Mouse (Mus musculus) mouse embryonic stem cell (cell line): Measurements from ENCODE around the gene Tfap2e.

Experiments used
- in situ Hi-C, 2 experiments: fragments of 300-500 bp; cut with MboI; formaldehyde crosslinking; loops; 1 replicate in 1 of 2; 3 replicates in 1 of 2; pipeline ENCODE4 v1.14.3; 2019 to 2020; ENCODE audit warnings: low sequenced_read_pairs in 2 of 2, low pct_unique_long_range_greater_than_20kb in 1 of 2, mixed read lengths in 1 of 2; ENCODE audit not compliant: unreplicated experiment in 1 of 2

Tfap2e gene

DNA sequence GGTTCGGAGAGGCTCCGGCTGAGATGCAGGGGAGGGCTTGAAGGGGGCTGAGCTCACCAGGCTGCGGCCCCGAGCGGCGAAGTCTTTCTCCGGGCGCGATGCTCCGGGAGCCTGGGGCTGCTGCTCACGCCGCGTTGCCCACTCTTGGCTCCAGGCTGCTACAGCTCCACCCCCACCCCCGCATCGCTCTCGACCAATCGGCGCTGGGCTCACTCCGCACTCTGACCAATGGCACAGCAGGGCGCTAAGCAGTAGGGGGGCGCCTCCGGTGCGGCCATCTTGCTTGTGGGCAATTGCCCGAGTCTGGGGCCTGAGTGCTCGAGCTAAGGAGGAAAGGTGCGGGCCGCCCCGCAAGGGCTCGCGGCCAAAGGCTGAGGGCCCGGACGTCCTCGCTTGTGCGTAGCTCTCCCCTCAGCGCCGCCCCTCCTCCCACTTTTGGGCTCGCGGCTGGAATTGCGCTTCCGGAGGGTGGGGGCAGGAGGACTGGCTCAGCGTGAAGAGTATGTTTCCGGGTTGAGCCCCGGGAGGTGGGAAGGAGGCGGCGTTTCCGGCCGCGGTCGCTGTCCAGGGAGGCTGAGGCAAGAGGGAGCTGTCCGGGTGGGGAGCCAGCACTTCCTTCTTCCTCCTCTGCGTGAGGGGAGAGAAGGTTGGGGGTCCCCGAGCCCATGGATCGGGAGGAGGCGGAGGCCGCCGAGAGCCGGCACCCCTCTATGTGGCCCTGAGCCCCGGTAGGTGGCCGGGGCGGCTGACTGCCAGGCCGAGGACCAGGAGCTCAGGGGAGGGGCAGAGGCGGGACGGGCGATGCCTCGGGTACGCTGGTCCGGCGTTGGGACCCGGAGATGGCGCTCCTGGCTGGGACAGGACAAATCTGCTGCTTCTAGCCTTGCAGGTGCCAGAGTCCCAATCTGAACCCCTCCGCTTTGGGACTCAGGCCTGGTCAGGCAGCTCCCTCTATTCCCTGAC, 17.5 kb upstream of the Tfap2e start, which contains the start of the genes Ncdn and AU040320:
Gene Ncdn (minus strand): TSS at position 171 of the 963 bp plus-strand sequence.
Gene AU040320 (plus strand): TSS at position 277 of the 963 bp plus-strand sequence.
- in situ Hi-C loops: no loop called here

GRCm38 (mm10) chr4:126752608-126753141, 16.6 kb upstream of the Tfap2e start:
- in situ Hi-C loops: no loop called here

DNA sequence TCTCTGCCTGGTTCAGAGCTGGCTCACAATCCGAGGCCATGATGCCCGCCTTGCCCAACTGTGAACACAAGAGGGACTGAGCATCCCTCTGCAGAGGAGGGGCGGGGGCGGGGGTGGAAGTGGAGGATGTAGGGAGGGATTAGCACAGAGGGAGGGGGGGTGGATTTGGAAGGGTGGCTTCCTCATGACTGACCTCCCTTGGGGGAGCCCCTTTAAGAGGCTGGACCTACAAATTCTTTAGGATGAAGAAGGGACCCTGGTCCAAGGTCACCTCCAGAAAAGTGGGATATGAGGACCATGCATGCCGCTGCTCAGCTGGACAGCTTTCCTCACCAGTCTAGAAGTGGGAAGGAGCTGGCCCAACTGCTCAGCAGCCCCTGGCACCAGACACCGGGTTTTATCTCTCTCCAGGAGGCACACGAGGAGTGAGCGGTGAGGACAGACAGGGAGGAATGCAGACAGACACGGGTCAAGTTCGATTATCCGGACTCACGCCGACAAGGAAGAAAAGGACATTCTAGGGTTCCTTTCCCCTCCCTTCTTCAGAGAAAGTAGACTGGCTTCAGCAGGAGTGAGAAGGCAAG, 16.1 kb upstream of the Tfap2e start:
- in situ Hi-C loops: no loop called here

GRCm38 (mm10) chr4:126751556-126752023, 15.6 kb upstream of the Tfap2e start:
- in situ Hi-C loops: no loop called here

- in situ Hi-C loops: no loop called here
These were observed 15.0 kb upstream of the Tfap2e start for GRCm38 (mm10) chr4:126750863-126751555.

DNA sequence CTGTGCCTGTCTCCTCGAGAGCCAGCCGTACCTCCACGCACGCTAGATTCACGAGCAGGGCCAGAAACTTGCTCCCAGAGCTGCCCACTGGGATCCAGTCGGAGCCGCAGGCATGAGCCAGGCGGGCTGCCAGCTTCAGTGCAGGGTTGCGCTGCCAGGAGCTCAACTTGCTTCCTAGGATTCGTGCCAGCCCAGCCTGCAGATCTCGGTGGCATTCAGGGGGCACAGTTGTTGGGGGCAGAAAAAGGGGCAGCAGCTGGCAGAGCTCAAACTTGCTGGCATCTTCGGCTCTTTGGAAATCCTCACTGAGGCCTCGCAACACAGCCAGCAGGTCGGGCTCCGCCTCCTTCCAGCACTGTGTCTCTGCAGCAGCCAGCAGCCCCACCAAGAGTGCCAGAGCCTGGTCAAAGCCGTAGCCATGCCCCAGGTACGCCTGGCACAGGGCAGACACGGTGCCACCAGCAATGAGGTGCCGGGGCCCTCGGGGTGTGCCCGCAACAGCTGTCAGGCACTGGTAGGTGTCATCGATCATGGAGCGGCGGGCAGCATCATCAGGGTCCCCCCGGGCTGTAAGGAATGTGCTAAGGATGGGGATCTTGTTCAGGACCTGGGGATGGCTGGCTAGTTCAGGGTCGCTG, 14.1 kb upstream of the Tfap2e start:
- in situ Hi-C loops: no loop called here

- in situ Hi-C loops: no loop called here
These were observed 13.5 kb upstream of the Tfap2e start for GRCm38 (mm10) chr4:126749553-126749952.

- in situ Hi-C loops: no loop called here
These were observed 12.3 kb upstream of the Tfap2e start for GRCm38 (mm10) chr4:126748381-126748780.

GRCm38 (mm10) chr4:126746194-126746840, 10.3 kb upstream of the Tfap2e start:
- in situ Hi-C loops: no loop called here

DNA sequence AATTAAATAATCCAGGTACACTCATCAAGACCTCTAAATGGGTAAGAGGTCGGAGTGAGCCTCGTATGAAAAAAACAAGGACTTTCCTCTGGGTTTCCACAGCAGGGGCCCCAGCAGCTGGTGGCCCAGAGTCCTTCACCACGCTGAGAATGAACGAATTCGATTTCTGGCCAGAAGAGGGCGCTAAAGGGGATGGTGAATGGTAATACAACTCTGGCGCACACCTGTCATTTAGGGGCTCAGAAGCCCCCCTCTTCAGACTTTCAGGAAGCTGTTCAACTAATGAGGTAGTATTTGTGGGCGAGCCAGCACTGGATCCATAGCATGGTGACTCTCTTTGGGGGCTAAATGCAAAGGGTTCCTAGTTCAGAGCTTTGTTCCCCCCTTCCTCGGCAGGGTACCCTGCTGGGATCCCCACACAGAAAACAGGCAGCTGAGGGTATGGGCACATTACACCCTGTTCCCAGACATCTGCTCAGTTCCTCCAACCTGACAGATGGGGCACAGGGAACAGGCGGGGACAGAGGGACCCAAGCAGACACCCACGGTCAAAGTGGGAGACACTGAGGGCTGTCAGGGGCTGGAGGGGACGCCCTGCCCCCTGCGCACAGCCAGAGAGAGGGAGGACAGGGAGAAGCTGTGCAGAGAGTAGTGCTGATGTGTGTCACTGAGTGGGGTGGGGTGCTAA, 9.6 kb upstream of the Tfap2e start:
- in situ Hi-C loops: no loop called here

DNA sequence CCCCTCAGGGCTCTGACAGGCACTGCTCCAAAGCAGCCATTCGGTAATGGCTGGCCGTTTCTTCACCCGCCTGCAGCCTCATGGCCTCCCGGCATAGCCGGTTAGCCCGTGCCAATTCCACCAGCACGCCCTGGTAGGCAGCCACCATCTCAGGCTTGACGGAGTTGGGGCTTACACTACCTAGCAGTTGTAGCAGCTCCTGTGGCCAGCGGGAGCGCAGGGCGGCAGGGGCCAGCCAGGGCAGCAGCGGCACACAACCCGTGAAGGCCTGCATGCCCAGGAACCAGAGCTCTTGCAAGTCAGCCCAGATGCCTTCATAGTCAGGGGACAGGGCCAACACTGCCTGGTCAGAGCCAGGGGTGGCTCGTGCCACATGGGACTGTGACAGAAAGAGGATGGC, 8.8 kb upstream of the Tfap2e start:
- in situ Hi-C loops: no loop called here

GRCm38 (mm10) chr4:126743713-126744112, 7.7 kb upstream of the Tfap2e start:
- in situ Hi-C loops: no loop called here

GRCm38 (mm10) chr4:126742976-126743375, 6.9 kb upstream of the Tfap2e start:
- in situ Hi-C loops: no loop called here

GRCm38 (mm10) chr4:126741448-126741847, 5.4 kb upstream of the Tfap2e start:
- in situ Hi-C loops: no loop called here

- in situ Hi-C loops: no loop called here
These were observed 4.1 kb upstream of the Tfap2e start for GRCm38 (mm10) chr4:126739966-126740676.

- in situ Hi-C loops: no loop called here
These were observed 549 bp downstream of the Tfap2e start for GRCm38 (mm10) chr4:126735382-126736000.
